Mouse (Mus musculus): ENCODE measurements at regions not wholly inside any gene's neighbourhood (a gene's known extent, or its start where the extent isn't known, plus 50 kb on each side); places are given as distances from the start of the nearest gene placed in this dataset.
A peak's percentile ranks its signal among the peaks of the same experiment; 100 is the strongest.

DNA sequence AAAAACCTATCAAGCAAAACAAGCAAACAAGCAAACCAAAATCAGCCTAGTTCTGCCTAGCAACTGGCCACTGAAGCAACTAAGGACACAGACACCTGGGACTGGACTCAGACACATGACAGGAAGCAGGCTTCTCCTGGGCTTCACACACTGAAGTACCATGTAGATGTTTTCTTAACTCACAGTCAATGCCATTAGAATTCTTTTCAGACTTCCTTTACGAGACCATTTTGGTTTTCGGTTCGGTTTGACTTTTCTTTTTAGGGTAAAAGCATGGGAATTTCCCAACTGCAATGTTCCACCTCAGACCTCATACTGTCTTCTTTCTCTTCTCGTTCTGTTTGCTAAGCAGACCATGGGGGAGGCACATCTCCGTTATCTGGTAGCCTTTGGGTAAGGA lies 114.7 kb upstream of the Tbl1xr1 start:
- no peak for DNase-seq (ENCODE audit: low spot score in 2 of 2)

- no peak for DNase-seq (ENCODE audit: low spot score in 2 of 2)
Measured at GRCm38 (mm10) chr3:21962360-21962782, 114.1 kb upstream of the Tbl1xr1 start.

DNA sequence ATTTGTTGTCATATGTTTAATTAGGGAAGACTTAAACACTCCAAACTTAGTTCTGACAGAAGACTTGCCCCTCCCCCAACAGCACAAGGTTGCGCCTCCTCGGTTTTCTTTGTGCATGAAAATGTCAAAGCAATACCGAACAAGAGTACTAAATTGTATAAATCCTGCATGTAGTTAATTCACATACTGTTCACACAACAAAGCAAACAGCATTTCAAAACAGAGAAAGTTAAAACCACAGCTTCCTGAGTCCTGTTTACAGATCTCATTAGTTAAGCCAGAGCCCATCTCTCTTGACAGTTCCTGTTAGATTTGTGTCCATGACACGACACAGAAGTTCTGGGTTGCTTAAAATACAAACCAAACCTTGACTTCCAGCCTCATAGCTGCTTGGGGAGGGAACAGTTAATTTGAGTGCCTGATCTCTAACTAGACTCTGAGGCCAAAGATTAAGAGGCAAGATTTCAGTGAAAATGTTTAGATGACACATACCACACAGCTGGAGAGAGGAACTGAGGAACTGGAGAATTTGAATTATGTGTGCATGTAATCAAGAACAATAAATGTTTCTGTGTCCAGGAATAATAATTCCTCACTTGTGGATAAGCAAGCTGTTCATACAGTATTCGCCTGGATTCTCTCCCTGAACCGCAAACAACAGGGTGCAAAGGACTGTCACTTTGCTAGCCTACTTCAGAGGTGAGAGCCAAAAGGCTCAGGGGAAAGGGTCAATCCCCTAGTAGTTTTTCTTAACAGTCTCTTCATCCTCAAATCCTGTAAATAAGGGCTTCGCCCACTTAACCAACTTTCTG lies 113.3 kb upstream of the Tbl1xr1 start:
- no peak for DNase-seq (ENCODE audit: low spot score in 2 of 2)

- DNase-seq (ENCODE audit: low spot score in 2 of 2), result no peak
Measured at GRCm38 (mm10) chr3:21963733-21964351, 112.6 kb upstream of the Tbl1xr1 start.

GRCm38 (mm10) chr3:21964438-21964837 lies 112.0 kb upstream of the Tbl1xr1 start:
- DNase-seq (ENCODE audit: low spot score in 2 of 2), result no peak

DNA sequence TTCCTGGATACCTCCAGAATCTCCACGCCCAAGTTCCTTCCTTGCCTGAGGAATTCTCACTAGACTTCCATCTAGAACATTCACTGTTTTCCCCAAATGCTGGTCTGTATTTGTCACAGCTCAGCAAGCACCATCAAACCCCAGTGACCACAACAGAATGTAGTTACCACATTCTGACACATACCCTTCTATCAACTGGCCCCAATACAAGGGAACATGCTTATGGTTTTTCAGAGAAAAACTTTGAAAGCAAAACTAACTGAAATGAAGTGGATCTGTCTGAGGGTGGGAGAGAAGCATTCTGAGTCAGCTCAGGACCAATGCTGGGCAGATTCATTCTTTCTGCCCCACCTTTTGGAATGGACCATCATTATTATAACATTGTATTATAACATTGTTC lies 110.9 kb upstream of the Tbl1xr1 start:
- DNase-seq (ENCODE audit: low spot score in 2 of 2), result no peak

- no peak for DNase-seq (ENCODE audit: low spot score in 2 of 2)
Measured at GRCm38 (mm10) chr3:21971731-21972130, 104.7 kb upstream of the Tbl1xr1 start.

- no peak for DNase-seq (ENCODE audit: low spot score in 2 of 2)
Measured at GRCm38 (mm10) chr3:21973153-21973552, 103.3 kb upstream of the Tbl1xr1 start.

GRCm38 (mm10) chr3:21973681-21974080 lies 102.8 kb upstream of the Tbl1xr1 start:
- DNase-seq (ENCODE audit: low spot score in 2 of 2), result no peak

DNA sequence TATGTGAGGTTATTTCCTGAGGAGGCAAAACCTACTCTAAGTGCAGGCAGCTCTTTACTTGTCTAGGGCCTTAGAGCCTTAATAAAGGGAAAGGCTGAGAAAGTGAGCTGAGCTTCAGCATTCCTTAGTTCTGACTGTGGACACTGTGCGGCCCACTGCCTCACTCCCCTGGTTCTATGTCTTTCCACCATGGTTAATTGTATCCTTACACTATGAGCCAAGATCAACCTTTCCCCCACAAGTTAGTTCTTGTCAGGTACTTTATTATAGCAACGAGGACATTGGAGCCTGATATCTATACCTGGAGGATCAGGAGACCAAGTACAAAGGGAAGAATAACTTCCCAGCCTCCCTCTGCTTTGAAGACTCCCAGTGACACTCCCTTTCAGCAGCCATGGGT lies 101.7 kb upstream of the Tbl1xr1 start:
- no peak for DNase-seq (ENCODE audit: low spot score in 2 of 2)

DNA sequence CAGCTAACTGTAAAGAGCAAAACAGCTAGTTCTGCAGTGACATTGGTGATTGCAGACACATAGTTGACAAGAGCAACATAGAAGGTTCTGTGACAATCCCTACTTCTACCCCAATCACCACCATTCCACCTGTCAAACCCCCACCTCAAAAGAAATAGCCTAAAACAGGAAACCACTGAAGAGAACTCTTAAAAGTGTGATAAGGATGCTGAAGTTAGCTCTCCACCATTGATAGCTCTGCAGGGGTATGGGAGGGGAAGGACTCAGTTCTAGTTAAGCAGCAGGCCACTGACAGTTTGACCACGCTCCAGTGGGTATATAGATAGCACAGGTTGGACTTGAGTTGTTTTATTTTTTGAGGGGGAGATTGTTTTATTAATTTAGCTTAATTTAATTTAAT lies 98.7 kb upstream of the Tbl1xr1 start:
- DNase-seq (ENCODE audit: low spot score in 2 of 2), result no peak

DNA sequence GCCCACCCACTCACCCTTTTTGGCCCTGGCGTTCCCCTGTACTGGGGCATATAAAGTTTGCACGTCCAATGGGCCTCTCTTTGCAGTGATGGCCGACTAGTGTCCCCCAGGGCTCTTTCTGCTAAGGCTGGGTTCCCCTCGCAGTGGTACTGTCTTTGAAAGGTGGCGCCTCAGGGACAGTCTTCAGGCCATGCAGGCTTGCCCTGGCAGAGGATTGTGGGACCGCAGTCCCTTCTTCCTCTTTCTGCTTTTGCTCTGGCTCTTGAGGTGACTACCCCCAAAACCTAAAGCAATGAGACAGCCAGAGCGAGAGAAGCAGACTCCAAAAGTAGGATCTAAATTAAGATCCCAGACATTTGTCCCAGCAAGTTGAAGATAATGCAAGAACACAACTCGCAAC lies 93.5 kb upstream of the Tbl1xr1 start:
- DNase-seq (ENCODE audit: low spot score in 2 of 2), result no peak

DNA sequence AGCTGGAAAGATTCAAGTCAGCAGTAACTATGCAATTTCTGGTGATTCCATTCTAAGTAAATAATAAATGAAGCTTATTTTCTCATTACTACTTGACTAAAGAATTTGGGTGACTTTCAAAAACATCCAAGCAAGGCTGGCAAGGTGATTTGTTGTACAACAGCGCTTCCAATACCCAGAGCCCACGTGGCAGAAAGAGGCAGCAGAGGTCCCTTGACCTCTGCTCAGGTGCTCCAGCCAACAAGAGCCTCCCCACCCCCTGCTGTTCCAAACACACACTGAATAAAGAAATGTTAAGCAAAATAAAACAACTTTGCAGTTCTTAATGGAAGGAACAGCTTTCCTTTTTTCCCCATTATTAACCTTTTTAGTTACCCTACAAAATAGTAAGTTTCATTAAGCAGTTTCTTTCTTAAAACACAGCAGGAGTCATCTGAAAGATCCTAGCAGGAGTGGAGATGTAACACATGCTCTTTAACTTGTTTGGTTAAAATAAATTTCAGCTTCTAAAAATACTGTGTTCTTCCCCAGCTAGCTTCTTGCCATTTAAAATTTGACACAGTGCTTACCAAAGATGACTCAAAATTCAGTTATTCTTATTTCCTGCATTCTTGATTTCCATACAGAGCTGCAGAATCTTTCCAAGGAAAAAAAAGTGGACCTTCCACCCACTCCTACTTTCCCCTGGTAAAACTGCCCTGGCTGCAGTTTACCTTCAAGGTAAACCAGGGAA lies 92.3 kb upstream of the Tbl1xr1 start:
- no peak for DNase-seq (ENCODE audit: low spot score in 2 of 2)

DNA sequence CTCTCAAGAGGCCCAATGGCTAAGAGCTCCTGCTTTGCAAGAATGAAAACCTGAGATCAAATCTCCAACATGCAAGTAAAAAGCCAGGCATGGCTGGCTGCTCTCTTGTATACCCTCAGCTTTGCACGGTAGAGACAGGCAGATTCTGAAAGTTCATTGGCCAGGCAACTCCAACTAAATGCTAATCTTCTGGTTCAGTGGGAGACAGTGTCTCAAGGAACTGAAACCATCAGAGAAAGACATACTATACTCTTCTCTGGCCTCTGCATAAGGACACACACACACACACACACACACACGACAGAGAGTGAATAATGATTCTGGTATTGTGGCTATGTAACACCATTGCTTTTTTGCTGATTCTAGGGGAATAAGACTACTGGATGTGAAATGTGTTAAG lies 91.6 kb upstream of the Tbl1xr1 start:
- no peak for DNase-seq (ENCODE audit: low spot score in 2 of 2)

DNA sequence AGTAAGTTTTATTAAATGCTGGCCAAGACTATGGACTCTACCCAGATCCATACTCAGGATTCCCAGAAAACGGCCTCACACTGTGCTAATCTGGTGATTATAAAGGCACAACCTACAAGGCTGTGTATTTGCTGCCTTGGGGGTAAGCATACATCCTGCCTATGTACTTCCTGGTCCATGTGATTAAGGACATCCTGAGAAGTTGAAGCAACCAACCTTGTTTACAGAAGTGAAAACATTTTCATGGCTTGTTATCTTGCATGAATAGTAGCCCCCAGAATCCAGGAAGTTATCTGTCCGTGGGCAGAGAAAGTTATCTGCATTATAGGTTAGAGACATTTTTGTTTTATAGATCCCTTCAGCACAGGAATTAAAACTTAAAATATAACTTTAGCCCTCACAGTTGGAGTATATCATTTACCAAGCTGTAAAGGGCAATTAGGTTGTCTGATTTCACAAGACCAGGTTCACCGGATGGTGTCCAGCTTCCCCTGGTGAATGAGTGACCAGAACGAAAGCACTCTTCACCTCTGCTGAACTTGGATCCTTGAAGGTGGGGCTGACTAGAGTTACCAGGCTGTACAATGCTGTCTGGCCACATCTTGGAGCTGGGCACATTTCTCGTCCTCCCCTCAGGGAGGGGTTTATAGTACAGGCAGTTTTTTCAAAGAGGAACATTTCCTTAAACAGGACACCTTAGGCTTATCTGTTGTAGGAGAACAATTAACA lies 90.1 kb upstream of the Tbl1xr1 start:
- no peak for DNase-seq (ENCODE audit: low spot score in 2 of 2)

GRCm38 (mm10) chr3:21986893-21987250 lies 89.6 kb upstream of the Tbl1xr1 start:
- no peak for DNase-seq (ENCODE audit: low spot score in 2 of 2)

- no peak for DNase-seq (ENCODE audit: low spot score in 2 of 2)
Measured at GRCm38 (mm10) chr3:21987455-21988009, 88.9 kb upstream of the Tbl1xr1 start.

DNA sequence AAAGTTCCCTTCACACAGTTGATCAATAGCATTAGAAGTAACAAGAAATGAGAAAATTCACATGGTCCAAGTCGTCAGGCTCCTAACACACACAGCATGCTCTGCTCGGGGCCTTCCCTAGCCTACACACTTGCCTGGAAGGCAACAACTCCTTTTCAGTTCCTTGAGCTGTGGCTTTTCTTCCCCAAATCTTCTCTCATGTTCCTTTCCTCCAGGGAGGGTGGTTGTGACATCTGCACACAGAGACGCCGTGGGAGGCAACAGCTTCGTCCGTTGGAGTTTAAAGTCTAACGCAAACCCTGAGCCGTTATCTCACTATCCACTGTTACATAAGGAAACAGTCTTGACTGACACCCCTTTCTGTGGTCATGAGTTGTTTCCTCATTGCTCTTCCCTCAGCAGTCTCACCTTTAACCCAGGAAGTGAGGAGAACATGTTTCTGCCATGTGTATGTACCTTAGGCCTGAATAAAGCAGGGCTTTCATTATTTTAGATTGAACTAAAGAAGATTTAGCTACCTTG lies 88.4 kb upstream of the Tbl1xr1 start:
- no peak for DNase-seq (ENCODE audit: low spot score in 2 of 2)

DNA sequence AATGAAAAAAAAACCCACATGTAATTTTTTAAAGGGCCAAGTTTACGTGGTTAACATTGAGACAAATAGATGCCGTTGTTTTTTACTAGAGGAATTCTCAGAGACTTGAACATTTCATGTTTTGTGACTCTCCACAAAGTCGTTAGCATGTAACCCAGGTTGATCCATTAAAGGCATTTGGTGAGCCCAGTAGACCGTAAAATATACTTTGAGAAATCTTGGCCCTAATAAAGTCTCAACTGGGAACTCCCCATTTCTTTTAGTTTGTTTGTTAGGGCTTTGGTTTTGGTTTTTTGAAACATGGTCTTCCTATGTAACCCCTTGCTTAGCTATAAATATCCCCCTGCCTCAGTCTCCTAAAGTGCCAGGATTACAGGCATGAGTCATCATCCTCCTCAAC lies 85.9 kb upstream of the Tbl1xr1 start:
- no peak for DNase-seq (ENCODE audit: low spot score in 2 of 2)

DNA sequence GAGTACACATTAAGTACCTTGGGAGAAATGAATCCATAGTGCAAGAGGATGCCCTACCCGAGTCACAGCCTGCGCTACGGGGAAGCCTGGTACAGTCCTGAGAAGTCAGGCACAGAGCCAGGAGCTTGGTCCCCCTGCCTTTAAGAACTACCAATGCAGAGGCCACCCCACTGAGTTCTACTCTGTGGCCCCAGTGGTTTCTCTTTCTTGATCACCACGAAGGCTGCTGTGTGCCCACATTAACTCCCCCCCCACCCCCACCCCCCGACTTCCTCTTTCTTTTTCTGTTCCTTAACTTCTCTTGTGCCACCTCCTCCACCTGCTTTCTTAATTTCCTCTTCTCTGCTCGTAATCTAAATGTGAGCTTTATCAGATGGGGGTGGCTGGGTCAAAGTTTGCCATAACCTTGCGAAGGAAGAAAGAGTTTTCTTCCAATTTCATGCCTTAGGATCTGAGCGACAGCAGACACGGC lies 84.7 kb upstream of the Tbl1xr1 start:
- DNase-seq (ENCODE audit: low spot score in 2 of 2), result peak; percentile 41 to 54

- no peak for DNase-seq (ENCODE audit: low spot score in 2 of 2)
Measured at GRCm38 (mm10) chr3:21992203-21992602, 84.2 kb upstream of the Tbl1xr1 start.

GRCm38 (mm10) chr3:21993961-21994360 lies 82.5 kb upstream of the Tbl1xr1 start:
- DNase-seq (ENCODE audit: low spot score in 2 of 2), result no peak

Measured in right cerebral cortex, postnatal 10 days (tissue).